Mouse (Mus musculus) kidney, postnatal 25 days (tissue): ENCODE data around the gene Cyp2d34.
A peak's percentile ranks its signal among the peaks of the same experiment; 100 is the strongest.

ENCODE experiments used
- DNase-seq, 2 experiments: peaks; one replicate each; pipeline ENCODE4 v3.0.0; 2021; ENCODE audit warnings: mixed read lengths in 2 of 2

Gene Cyp2d34

GRCm38 (mm10) chr15:82620531-82621202 lies at the start of gene Cyp2d34:
Gene Cyp2d34, minus strand, starts transcription at chr15:82620946.
- peak in 1 of 2 experiments; percentile 23 for DNase-seq

- no peak for DNase-seq
Observed at GRCm38 (mm10) chr15:82656346-82656745, 35.6 kb upstream of the Cyp2d34 start.

- no peak for DNase-seq
Observed at GRCm38 (mm10) chr15:82644371-82644770, 23.6 kb upstream of the Cyp2d34 start.

- no peak for DNase-seq
Observed at GRCm38 (mm10) chr15:82643771-82644170, 23.0 kb upstream of the Cyp2d34 start.

- DNase-seq = no peak
Observed at GRCm38 (mm10) chr15:82642771-82643170, 22.0 kb upstream of the Cyp2d34 start.

GRCm38 (mm10) chr15:82641921-82642320 lies 21.2 kb upstream of the Cyp2d34 start:
- no peak for DNase-seq

GRCm38 (mm10) chr15:82641390-82641789 lies 20.6 kb upstream of the Cyp2d34 start:
- no peak for DNase-seq

GRCm38 (mm10) chr15:82640201-82640600 lies 19.5 kb upstream of the Cyp2d34 start:
- DNase-seq = no peak

GRCm38 (mm10) chr15:82637130-82638075 lies 16.7 kb upstream of the Cyp2d34 start:
- no peak for DNase-seq

GRCm38 (mm10) chr15:82634976-82635375 lies 14.2 kb upstream of the Cyp2d34 start:
- DNase-seq = no peak

- peak in 1 of 2 experiments; percentile 5 for DNase-seq
Observed at GRCm38 (mm10) chr15:82621993-82622392, 1.2 kb upstream of the Cyp2d34 start.

- peak in 1 of 2 experiments; percentile 14 for DNase-seq
Observed at GRCm38 (mm10) chr15:82618362-82619020, 2.3 kb downstream of the Cyp2d34 start.

- peak; percentile 72 to 80 for DNase-seq
Observed at GRCm38 (mm10) chr15:82582621-82583020, 38.1 kb downstream of the Cyp2d34 start.

GRCm38 (mm10) chr15:82579071-82579470 lies 41.7 kb downstream of the Cyp2d34 start:
- DNase-seq = peak; percentile 43 to 62

- DNase-seq = no peak
Observed at GRCm38 (mm10) chr15:82572856-82573255, 47.9 kb downstream of the Cyp2d34 start.
